ENCODE assay signal across 10 mouse cellular contexts in the genomic region with DNA sequence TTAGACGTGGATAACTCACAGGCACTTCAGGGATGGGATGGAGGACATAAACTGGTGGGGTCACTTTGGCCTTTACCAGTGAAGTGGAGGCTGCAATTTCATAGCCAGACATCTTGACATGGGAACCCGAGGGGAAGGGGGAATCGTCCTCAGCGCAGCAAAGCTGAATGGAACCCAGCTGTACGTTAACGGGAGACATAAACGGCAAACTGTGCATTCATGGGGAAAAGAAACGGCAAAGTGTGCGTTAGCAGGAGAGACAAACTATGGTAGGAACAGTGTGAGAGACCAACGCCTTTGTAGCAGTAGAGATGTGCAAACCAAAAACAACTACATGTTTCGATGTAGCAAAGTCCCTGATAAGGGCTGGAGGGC.
DNase-seq lines count a peak whose midpoint lies in the region; ATAC-seq and TF ChIP-seq lines count a peak whose summit lies in the region.
"Had no signal": no experiment of that assay in that cellular context is flagged by ENCODE, and none has a peak within 500 bp of the region (broad histone marks: within the 10 kb centered on the region; RNA-seq: fewer than 3 reads in every experiment).

No protein-coding gene starts in this region.

- H3K27me3 ChIP-seq in embryonic facial prominence, embryonic 12.5 days: 0 out of 2 replicates have a peak, but pooled peaks cover 3% of the 10 kb centered on the region
- H3K27me3 ChIP-seq in embryonic facial prominence, embryonic 10.5 days (replicated peaks; ENCODE audit: low read depth, poor library complexity, severe bottlenecking): no peaks in the 10 kb centered on the region
- H3K27me3 ChIP-seq: limb, embryonic 15.5 days had no signal

- no peak overlapping the region for H3K9ac ChIP-seq in embryonic facial prominence, embryonic 12.5 days
- H3K9ac ChIP-seq: limb, embryonic 15.5 days had no signal

- H3K4me3 ChIP-seq in embryonic facial prominence, embryonic 12.5 days: no peak overlapping the region
- H3K4me3 ChIP-seq in embryonic facial prominence, embryonic 10.5 days: no peak overlapping the region
- no peak overlapping the region for H3K4me3 ChIP-seq in layer of hippocampus, adult 2 months
- no peak overlapping the region for H3K4me3 ChIP-seq in gastrocnemius, adult 2 months
- H3K4me3 ChIP-seq: limb, embryonic 15.5 days had no signal

- TF ChIP-seq CTCF in layer of hippocampus, adult 2 months (conservative IDR thresholded peaks at IDR 0.05): no peak
- no peak for TF ChIP-seq CTCF in gastrocnemius, adult 2 months (IDR thresholded peaks at IDR 0.05)

- no peak overlapping the region for H3K27ac ChIP-seq in embryonic facial prominence, embryonic 12.5 days
- H3K27ac ChIP-seq in embryonic facial prominence, embryonic 10.5 days (replicated peaks): no peak overlapping the region
- peak overlapping the region; percentile 90 for H3K27ac ChIP-seq in layer of hippocampus, adult 2 months
- H3K27ac ChIP-seq in gastrocnemius, adult 2 months: no peak overlapping the region
- H3K27ac ChIP-seq: limb, embryonic 15.5 days had no signal

- ATAC-seq in embryonic facial prominence, embryonic 12.5 days (ENCODE audit: insufficient number of reproducible peaks, insufficient read depth, low FRiP score, low TSS enrichment): no peak

- no peaks in the 10 kb centered on the region for H3K9me3 ChIP-seq in embryonic facial prominence, embryonic 12.5 days
- H3K9me3 ChIP-seq in embryonic facial prominence, embryonic 10.5 days: no peaks in the 10 kb centered on the region
- H3K9me3 ChIP-seq: limb, embryonic 15.5 days had no signal

- peak overlapping the region; percentile 26 for H3K4me2 ChIP-seq in embryonic facial prominence, embryonic 12.5 days (replicated peaks)
- H3K4me2 ChIP-seq: limb, embryonic 15.5 days had no signal

- intact Hi-C loops in gastrocnemius, adult 2 months (cut with DNase I): no loop called here

- no peak for DNase-seq in embryonic facial prominence, embryonic 10.5 days (ENCODE audit: low spot score)
- DNase-seq in layer of hippocampus, adult 2 months (ENCODE audit: low spot score in 2 of 2): no peak
- no peak for DNase-seq in layer of hippocampus, adult 18-20 months (ENCODE audit: low spot score in 2 of 2)
- peak; percentile 20 to 31 for DNase-seq in thymus, postnatal 10 days (ENCODE audit: low spot score in 2 of 2)
- no peak for DNase-seq in thymus, postnatal 36 days
- no peak for DNase-seq in gastrocnemius, adult 2 months
- DNase-seq in retina, postnatal 1 day: no peak
- DNase-seq: gastrocnemius, postnatal 14 days had no signal

- H3K4me1 ChIP-seq in embryonic facial prominence, embryonic 12.5 days: 0 out of 2 replicates have a peak, but pooled peaks cover 6% of the 10 kb centered on the region
- H3K4me1 ChIP-seq in embryonic facial prominence, embryonic 10.5 days: peaks cover 13% of the 10 kb centered on the region; the same call in 1 of the 2 replicates

- no peaks in the 10 kb centered on the region for H3K36me3 ChIP-seq in embryonic facial prominence, embryonic 12.5 days
- no peaks in the 10 kb centered on the region for H3K36me3 ChIP-seq in embryonic facial prominence, embryonic 10.5 days (replicated peaks)
- H3K36me3 ChIP-seq: limb, embryonic 15.5 days had no signal

- WGBS in embryonic facial prominence, embryonic 12.5 days: 62% methylated on average over 11 of the region's 11 CpGs
- 77% methylated on average over 11 of the region's 11 CpGs for WGBS in embryonic facial prominence, embryonic 10.5 days

Comparison
In these comparisons a context has a peak if more than half of its experiments do, and no peak if none do; other contexts are left out.
1. DNase-seq: peak in thymus, postnatal 10 days (2 of 2); none in embryonic facial prominence, embryonic 10.5 days (single experiment), layer of hippocampus, adult 2 months (0 of 2), layer of hippocampus, adult 18-20 months (0 of 2), thymus, postnatal 36 days (0 of 2), gastrocnemius, adult 2 months (single experiment) and retina, postnatal 1 day (single experiment).